Mouse (Mus musculus): ENCODE data around the gene Tns1. TPM values are rescaled to one million over a fixed set of nuclear protein-coding genes. Genes with fewer than 3 reads are reported as not detected.
A peak's percentile ranks its signal among the peaks of the same experiment; 100 is the strongest.

The Tns1 gene
- polyA plus RNA-seq, 1 experiment: 15.1 TPM

DNA sequence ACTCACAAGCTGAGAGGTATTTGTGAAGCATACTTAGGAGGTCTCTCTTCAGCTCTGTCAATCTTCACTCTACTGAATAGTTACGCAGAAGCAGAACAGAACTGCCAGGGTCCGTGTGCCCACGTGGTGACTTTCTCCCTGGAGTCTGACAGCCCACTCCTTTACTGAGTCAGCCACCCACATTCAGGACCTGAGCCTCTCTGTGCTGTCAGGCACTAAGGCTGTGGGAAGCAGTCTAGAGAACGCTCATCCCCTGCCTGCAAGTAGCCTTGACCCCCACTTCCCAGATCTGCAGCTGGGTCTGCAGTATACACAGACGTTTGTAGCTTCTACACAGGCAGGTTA lies 191.1 kb downstream of the Tns1 start:
- no peak for DNase-seq (ENCODE audit: low read depth)
- TF ChIP-seq CTCF (IDR thresholded peaks at IDR 0.05; ENCODE audit: borderline replicate concordance, extremely low read depth, insufficient read depth, insufficient read length): no peak
- no peak for TF ChIP-seq POLR2A (IDR thresholded peaks at IDR 0.05; ENCODE audit: borderline replicate concordance, extremely low read depth, insufficient read depth, insufficient read length, poor library complexity, severe bottlenecking)

DNA sequence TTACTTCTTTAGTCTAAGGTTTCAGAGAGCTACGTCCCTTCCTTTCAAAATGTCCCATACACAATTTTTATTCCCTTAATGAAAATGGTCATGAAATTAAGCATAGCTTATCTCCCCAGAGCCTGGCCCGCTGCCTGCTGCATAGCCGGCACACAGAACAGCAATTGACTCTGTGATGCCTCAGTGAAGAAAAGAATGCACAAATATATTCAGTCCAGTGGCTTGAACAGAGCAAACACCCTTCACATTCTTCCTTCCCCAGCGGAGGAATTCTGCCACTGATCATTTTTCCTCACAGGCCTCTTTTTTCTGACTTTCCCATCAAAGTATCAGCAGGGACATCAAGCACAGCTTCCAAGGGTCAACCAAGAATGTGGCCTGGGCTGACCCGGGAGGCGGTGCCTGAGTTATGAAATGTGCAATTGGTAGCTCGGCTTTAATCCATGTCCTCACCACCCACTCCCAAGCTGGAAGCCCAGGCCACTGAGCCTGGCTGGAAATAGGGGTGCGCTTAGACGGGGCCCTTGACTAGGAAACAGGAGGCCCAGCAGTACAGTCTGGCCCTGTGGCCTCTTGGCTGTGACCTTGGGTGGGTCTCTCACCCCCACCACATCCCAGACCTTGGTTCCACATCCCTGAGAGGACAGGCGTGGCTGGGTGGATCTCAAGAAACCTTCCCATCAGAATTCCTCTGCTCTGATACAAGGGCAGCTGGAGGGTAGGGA lies 191.7 kb downstream of the Tns1 start:
- no peak for DNase-seq (ENCODE audit: low read depth)
- TF ChIP-seq POLR2A (IDR thresholded peaks at IDR 0.05; ENCODE audit: borderline replicate concordance, extremely low read depth, insufficient read depth, insufficient read length, poor library complexity, severe bottlenecking) (no peak), CTCF (IDR thresholded peaks at IDR 0.05; ENCODE audit: borderline replicate concordance, extremely low read depth, insufficient read depth, insufficient read length) (no peak)

DNA sequence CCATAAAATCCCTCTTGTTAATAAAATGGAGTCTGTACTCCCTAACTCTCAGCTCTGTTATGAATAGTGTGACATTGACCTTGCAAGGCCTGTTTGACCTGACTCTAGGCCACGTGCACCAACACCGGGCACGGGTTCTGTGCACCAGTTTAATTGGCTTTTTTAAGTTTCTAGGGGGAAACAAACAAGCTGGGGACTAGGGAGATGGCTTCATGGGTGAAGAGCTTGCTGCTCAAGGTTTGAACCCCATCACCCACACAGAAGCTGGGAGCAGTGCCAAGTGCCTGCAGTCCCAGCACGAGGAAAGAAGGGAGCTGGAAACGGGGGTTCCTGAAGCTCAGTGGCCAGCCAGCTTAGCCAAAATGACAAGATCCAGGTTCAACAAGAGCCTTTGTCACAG lies 192.4 kb downstream of the Tns1 start:
- TF ChIP-seq CTCF (IDR thresholded peaks at IDR 0.05; ENCODE audit: borderline replicate concordance, extremely low read depth, insufficient read depth, insufficient read length) (no peak), POLR2A (IDR thresholded peaks at IDR 0.05; ENCODE audit: borderline replicate concordance, extremely low read depth, insufficient read depth, insufficient read length, poor library complexity, severe bottlenecking) (no peak)
- DNase-seq (ENCODE audit: low read depth): no peak

DNA sequence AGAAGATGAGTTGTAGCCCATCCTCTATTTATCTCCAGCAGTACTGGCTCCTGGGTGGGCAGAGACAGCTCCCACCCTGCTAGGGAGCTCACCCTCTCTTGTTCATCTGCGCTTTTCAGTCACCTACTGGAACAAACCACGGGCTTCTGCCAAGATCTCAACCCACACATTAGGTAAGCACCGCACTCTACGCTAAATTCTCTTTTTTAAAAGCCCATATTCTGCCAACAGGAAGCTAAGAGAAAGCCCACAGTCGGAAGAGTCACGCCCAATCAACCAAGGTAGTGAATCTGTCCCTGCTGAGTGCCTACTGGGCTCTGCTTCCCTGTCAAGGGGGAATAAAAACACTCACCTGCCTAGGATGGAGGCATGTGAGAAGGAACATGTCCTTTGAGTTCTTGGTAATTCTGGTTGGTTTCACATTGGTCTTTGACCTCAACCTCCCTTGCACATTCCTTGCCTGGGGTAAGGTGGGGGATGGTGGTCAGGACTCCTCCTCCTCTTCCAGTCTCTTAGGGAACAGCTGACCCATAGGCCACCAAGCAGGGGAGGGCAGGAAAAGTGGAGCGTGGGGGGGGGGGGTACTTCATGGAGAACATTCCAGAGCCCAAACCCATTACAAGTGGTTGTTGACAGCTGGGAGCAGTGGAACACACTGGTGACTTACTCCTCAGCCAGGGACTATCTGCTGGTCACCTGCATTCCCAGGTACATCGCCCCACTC lies 193.7 kb downstream of the Tns1 start:
- TF ChIP-seq POLR2A (IDR thresholded peaks at IDR 0.05; ENCODE audit: borderline replicate concordance, extremely low read depth, insufficient read depth, insufficient read length, poor library complexity, severe bottlenecking) (no peak), CTCF (IDR thresholded peaks at IDR 0.05; ENCODE audit: borderline replicate concordance, extremely low read depth, insufficient read depth, insufficient read length) (no peak)
- DNase-seq (ENCODE audit: low read depth): no peak

DNA sequence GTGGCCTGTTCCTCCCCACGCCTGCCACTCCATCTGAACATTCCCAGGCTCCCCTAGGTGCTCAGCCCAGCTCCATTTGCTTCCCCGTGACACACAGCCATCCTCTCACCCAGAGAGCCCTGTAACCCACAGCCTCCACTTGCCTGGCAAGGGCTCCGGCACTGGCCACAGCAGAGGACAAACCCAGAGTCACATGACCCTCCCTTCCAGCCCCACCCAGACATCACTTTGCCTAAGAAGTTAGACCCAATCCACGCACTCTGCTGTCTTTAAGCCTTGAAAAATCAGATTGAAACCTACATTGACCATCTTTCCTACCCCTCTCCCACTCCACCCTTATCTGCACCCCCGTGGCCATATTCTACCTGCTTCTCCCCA lies 194.3 kb downstream of the Tns1 start:
- DNase-seq (ENCODE audit: low read depth): no peak
- TF ChIP-seq CTCF (IDR thresholded peaks at IDR 0.05; ENCODE audit: borderline replicate concordance, extremely low read depth, insufficient read depth, insufficient read length) (no peak), POLR2A (IDR thresholded peaks at IDR 0.05; ENCODE audit: borderline replicate concordance, extremely low read depth, insufficient read depth, insufficient read length, poor library complexity, severe bottlenecking) (no peak)

DNA sequence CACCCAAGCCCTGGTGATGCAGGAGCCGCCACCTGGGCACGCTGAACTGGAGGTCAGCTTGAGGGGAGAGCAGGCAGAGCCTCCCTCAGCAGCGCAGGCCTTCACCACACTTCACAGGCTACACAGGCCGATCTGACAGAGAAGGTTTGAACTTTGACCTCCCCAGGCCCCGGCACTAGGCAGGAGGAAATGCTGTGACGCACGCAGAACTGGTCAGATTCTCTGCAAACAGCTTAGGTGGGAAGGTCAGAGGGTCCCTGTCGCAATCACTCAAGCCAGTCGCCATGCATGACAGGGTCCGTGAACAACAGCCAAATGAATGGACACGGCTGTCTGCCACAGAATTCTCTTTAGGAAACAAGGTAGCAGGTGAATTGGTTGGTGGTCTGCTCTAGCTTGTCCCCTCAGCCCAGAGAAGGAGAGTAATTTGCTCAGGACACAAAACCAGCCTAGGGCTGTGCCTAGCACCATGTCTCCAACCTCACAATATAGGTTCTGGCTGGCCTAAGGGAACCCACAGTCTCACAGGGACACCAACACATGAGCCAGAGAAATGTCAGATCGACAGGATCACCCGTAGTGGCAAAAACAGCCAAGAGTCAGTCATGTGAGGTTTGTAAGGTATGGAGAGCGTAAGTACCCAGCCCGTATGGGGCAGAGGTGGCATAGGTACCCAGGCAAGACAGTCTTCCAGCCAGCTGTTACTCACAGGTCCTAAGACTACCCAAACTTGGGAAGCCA lies 194.9 kb downstream of the Tns1 start:
- no peak for TF ChIP-seq CTCF (IDR thresholded peaks at IDR 0.05; ENCODE audit: borderline replicate concordance, extremely low read depth, insufficient read depth, insufficient read length)
- TF ChIP-seq POLR2A (IDR thresholded peaks at IDR 0.05; ENCODE audit: borderline replicate concordance, extremely low read depth, insufficient read depth, insufficient read length, poor library complexity, severe bottlenecking): no peak
- DNase-seq (ENCODE audit: low read depth): no peak

DNA sequence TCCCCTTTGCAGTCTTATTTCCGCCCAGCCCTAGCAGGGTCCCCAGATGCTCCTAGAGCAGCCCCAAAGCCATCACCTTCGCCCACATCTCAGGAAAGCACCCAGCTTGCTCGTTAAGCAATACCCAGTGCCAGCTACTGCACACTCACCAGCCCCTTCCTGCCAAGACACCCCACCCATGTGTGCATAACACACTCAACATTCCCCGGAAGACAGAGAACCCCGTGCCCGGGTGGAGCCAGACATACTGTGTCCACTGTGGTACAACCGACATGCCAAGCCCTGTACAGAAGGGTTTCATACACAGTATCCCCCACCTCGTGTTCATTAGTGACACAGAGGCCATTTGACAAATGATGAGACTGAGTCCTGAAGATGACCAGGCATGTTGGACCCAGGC lies 195.9 kb downstream of the Tns1 start:
- TF ChIP-seq CTCF (IDR thresholded peaks at IDR 0.05; ENCODE audit: borderline replicate concordance, extremely low read depth, insufficient read depth, insufficient read length) (no peak), POLR2A (IDR thresholded peaks at IDR 0.05; ENCODE audit: borderline replicate concordance, extremely low read depth, insufficient read depth, insufficient read length, poor library complexity, severe bottlenecking) (no peak)
- no peak for DNase-seq (ENCODE audit: low read depth)

DNA sequence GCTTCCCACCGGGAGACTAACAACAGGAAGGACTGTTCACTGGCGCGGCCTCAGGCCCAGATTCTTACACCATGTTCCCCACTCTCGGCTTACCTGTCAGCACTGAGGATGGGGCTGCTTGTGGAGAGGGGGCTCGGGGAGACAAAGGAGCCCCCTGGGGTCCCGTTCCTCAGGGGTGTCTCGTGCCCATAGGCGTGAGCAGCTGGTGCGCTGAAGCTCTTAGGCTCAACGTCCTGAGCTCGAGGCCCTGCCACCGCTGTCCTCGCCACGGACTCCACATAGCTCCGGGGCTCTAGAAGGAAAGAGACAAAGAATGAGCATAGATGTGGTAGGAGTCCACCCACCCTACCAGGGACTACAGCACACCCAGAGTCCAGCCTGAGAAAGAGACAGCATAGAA lies 196.4 kb downstream of the Tns1 start:
- TF ChIP-seq POLR2A (IDR thresholded peaks at IDR 0.05; ENCODE audit: borderline replicate concordance, extremely low read depth, insufficient read depth, insufficient read length, poor library complexity, severe bottlenecking): no peak
- no peak for TF ChIP-seq CTCF (IDR thresholded peaks at IDR 0.05; ENCODE audit: borderline replicate concordance, extremely low read depth, insufficient read depth, insufficient read length)
- DNase-seq (ENCODE audit: low read depth): no peak

DNA sequence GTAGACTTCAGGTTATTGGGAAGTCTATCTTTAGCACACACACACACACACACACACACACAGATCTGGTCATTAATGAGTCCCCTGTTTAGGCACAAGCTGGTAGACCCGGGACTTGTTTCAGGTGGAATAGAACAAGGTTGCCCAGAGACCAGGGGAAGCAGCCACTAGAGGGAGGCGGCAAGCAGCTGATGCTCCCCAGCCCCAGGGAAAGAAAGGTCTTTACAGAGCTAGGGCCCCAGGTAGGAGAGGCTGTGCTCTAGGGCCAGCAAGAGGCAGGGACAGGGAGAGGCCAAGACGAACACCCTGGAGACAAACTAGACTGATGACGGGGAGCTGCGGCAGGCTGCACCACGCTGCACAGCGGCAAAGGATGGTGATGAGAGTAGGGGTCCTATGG lies 198.0 kb downstream of the Tns1 start:
- DNase-seq (ENCODE audit: low read depth): no peak
- peak; percentile 38; the same call in 1 of the 2 replicates for TF ChIP-seq CTCF (IDR thresholded peaks at IDR 0.05; ENCODE audit: borderline replicate concordance, extremely low read depth, insufficient read depth, insufficient read length)
- no peak for TF ChIP-seq POLR2A (IDR thresholded peaks at IDR 0.05; ENCODE audit: borderline replicate concordance, extremely low read depth, insufficient read depth, insufficient read length, poor library complexity, severe bottlenecking)

DNA sequence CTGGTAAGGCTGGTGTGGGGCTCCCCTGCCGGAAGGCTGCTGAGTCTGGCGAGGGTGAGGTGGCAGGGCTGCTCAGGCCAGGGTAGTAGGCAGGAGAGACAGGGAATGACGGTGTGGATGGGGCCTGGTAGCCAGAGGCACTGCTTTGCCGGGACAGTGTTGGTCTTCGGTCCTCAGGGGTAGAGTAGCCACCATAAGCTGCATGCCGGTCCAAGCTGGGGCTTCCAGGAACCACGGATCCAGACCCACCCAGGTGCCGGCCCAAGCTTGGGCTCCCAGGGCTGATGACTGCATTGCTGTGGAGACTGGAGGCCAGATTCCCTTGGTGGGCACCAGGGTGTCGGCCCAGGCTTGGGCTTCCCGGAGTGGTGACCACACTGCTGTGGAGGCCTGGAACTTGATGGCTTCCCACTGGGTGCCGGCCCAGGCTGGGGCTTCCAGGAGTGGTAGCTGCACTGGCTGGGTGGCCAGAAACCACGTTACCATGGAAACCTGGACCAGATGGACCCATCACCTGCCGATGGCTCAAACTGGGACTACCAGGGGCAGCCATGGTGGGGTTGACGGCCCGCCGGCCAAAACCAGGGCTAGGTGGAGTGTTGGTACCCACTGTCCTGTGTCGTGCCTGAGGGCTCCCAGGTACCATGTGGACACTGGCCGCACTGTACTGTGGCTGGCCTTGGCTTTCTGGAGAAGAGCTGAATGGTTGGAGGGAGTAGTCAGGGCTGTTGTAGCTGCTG lies 199.2 kb downstream of the Tns1 start:
- TF ChIP-seq CTCF (IDR thresholded peaks at IDR 0.05; ENCODE audit: borderline replicate concordance, extremely low read depth, insufficient read depth, insufficient read length): no peak
- no peak for TF ChIP-seq POLR2A (IDR thresholded peaks at IDR 0.05; ENCODE audit: borderline replicate concordance, extremely low read depth, insufficient read depth, insufficient read length, poor library complexity, severe bottlenecking)

DNA sequence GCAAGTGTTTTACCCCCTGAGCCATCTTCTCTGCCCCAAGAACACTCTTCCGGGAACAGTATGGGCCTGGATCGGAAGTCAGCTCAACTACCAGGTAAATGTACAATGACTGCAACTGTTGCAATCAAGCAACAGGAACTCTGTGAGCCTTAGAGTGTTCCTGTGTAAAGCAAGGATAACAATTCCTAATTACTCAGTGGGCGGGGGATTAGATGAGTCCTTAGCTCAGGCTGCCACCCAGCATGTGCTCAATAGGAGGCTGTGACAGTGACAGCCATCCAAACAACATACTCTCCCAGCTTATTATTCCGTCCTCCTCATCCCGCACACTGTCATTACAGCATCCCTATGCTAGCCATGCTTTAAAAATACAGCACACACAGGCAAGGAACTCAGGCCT lies 200.0 kb downstream of the Tns1 start:
- no peak for DNase-seq (ENCODE audit: low read depth)
- no peak for TF ChIP-seq CTCF (IDR thresholded peaks at IDR 0.05; ENCODE audit: borderline replicate concordance, extremely low read depth, insufficient read depth, insufficient read length)
- TF ChIP-seq POLR2A (IDR thresholded peaks at IDR 0.05; ENCODE audit: borderline replicate concordance, extremely low read depth, insufficient read depth, insufficient read length, poor library complexity, severe bottlenecking): no peak

More for the DNA sequence above, 199.2 kb downstream of the Tns1 start:
- DNase-seq (ENCODE audit: low read depth): no peak
